Mouse (Mus musculus) heart, adult 2 months (tissue): Measurements from ENCODE around the gene Gm21256. TPM values are rescaled to one million over a fixed set of nuclear protein-coding genes. Genes with fewer than 3 reads are reported as not detected.
"Not testable (repeated sequence)": the region's sequence is repeated elsewhere in the genome, so short reads cannot be mapped to it uniquely, and the experiment has no call there.

Experiments
- DNase-seq, 2 experiments: peaks; one replicate each; pipeline ENCODE4 v3.0.0; 2021
- H3K27ac ChIP-seq: fragments of 200-600 bp; 2 replicates; pipeline ENCODE4 v1.8.1; 2022
- H3K27me3 ChIP-seq: fragments of 200-500 bp; 2 replicates; pipeline ENCODE4 v1.6.1; 2012; ENCODE audit warnings: mild to moderate bottlenecking, low read length, inconsistent platforms, mixed read lengths; ENCODE audit not compliant: control insufficient read depth, insufficient read depth
- H3K36me3 ChIP-seq: fragments of 200-500 bp; 2 replicates; pipeline ENCODE4 v1.6.1; 2012; ENCODE audit warnings: low read length, inconsistent platforms; ENCODE audit not compliant: control insufficient read depth, insufficient read depth
- H3K4me1 ChIP-seq: fragments of 200-500 bp; 2 replicates; pipeline ENCODE4 v1.6.1; 2011; ENCODE audit warnings: low read length; ENCODE audit not compliant: control insufficient read depth, insufficient read depth
- H3K4me3 ChIP-seq: fragments of 200-600 bp; 2 replicates; pipeline ENCODE4 v1.8.1; 2022
- H3K79me2 ChIP-seq: fragments of 200-500 bp; replicated peaks from 2 replicates; pipeline ENCODE4 v1.6.1; 2012; ENCODE audit warnings: mild to moderate bottlenecking, inconsistent platforms, low read length, moderate library complexity, mixed read lengths; ENCODE audit not compliant: control insufficient read depth, insufficient read depth
- H3K9ac ChIP-seq: fragments of 200-500 bp; 2 replicates; pipeline ENCODE4 v1.6.1; 2012; ENCODE audit warnings: low read depth, mild to moderate bottlenecking, control low read depth, inconsistent platforms, low read length, mixed read lengths
- WGBS: fragments of 180-500 bp; shearing (Covaris S2); methylation state at CpG from one replicate; pipeline ENCODE4 v1.1.7; 2018; 5-methylcytosine and 5-hydroxymethylcytosine counted together
- intact Hi-C: fragments of 180-260 bp; cut with DNase I; formaldehyde crosslinking; loops from one replicate; pipeline ENCODE4 v1.15.1; 2025
- long read RNA-seq: library from polyadenylated mRNA; stranded (forward); transcript quantifications from one replicate; pipeline ENCODE4 v2.0.0, GENCODE M21; 2021
- polyA plus RNA-seq: library from polyadenylated mRNA; depleted of rRNA; stranded (reverse); fragments of >200 nt; gene quantifications from 2 replicates; pipeline ENCODE4 v1.2.3, GENCODE M21; 2012; rRNA removed
- total RNA-seq, 2 experiments: library from RNA; stranded (reverse); gene quantifications; 2 replicates each; pipeline ENCODE4 v1.2.3; 2021

The Gm21256 gene
- not detected for total RNA-seq
- polyA plus RNA-seq = not detected in 2 replicates
- long read RNA-seq = 0 reads

GRCm38 (mm10) chrY:47450660-47451059, at the start of gene Gm21256:
Gm21256 (plus strand) TSS chrY:47450960.
- WGBS = no CpG with 5 or more reads among the region's 7 CpGs
- not testable (repeated sequence) for DNase-seq

More at GRCm38 (mm10) chrY:47450660-47451059, at the start of gene Gm21256:
- H3K79me2 ChIP-seq, H3K27ac ChIP-seq, intact Hi-C loops, H3K27me3 ChIP-seq, H3K36me3 ChIP-seq, H3K4me1 ChIP-seq, H3K9ac ChIP-seq, H3K4me3 ChIP-seq: not testable (repeated sequence)

Other genes with a start within 250 kb of the Gm21256 start
- gene Gm21170, start 240.1 kb downstream of the Gm21256 start, total RNA-seq = not detected
- not detected in 2 replicates for gene Gm21170, start 240.1 kb downstream of the Gm21256 start, polyA plus RNA-seq